ENCODE assay signal across 9 mouse cellular contexts in genomic region chr12:79880346-79880745, GRCm38 (mm10).
DNase-seq lines count a peak whose midpoint lies in the region; ATAC-seq lines count a peak whose summit lies in the region.
"Had no signal": no experiment of that assay in that cellular context is flagged by ENCODE, and none has a peak within 500 bp of the region (broad histone marks: within the 10 kb centered on the region; RNA-seq: fewer than 3 reads in every experiment).

No protein-coding gene starts in this region.

- no peak for DNase-seq in heart, adult 9 months (ENCODE audit: low spot score in 2 of 2)
- no peak for DNase-seq in neural tube, embryonic 11.5 days (ENCODE audit: low spot score)
- no peak for DNase-seq in neural tube, embryonic 10.5 days (ENCODE audit: extremely low spot score, low spot score)
- DNase-seq in layer of hippocampus, adult 9-11 months, result no peak
- DNase-seq in right cerebral cortex, postnatal 25 days, result no peak
- DNase-seq in layer of hippocampus, adult 18-20 months (ENCODE audit: low spot score in 2 of 2), result no peak
- DNase-seq: cerebellum, adult 8-10 months had no signal

- H3K9ac ChIP-seq in heart, embryonic 13.5 days, result no peak overlapping the region
- H3K9ac ChIP-seq in neural tube, embryonic 11.5 days (ENCODE audit: low read length), result no peak overlapping the region; the same call in 1 of the 2 replicates
- no peak overlapping the region for H3K9ac ChIP-seq in limb, embryonic 12.5 days (replicated peaks)

- no peak overlapping the region for H3K4me2 ChIP-seq in heart, embryonic 13.5 days
- H3K4me2 ChIP-seq in neural tube, embryonic 11.5 days (ENCODE audit: low read depth), result no peak overlapping the region
- no peak overlapping the region for H3K4me2 ChIP-seq in limb, embryonic 12.5 days

- 72% methylated on average over 4 of the region's 4 CpGs for WGBS in heart, embryonic 13.5 days
- 70% methylated on average over 4 of the region's 4 CpGs for WGBS in neural tube, embryonic 11.5 days
- WGBS in limb, embryonic 12.5 days, result 58% methylated on average over 4 of the region's 4 CpGs

- no peak overlapping the region for H3K4me3 ChIP-seq in heart, embryonic 13.5 days
- no peak overlapping the region for H3K4me3 ChIP-seq in neural tube, embryonic 11.5 days (ENCODE audit: low read depth, low read length)
- no peak overlapping the region for H3K4me3 ChIP-seq in limb, embryonic 12.5 days (replicated peaks)

- H3K9me3 ChIP-seq in heart, embryonic 13.5 days, result peaks cover 3% of the 10 kb centered on the region; the same call in 1 of the 2 replicates
- no peaks in the 10 kb centered on the region for H3K9me3 ChIP-seq in neural tube, embryonic 11.5 days (ENCODE audit: control insufficient read depth, low read length)
- H3K9me3 ChIP-seq in limb, embryonic 12.5 days, result peaks cover 7% of the 10 kb centered on the region; the same call in 1 of the 2 replicates

- H3K36me3 ChIP-seq in heart, embryonic 13.5 days, result no peaks in the 10 kb centered on the region
- H3K36me3 ChIP-seq in neural tube, embryonic 11.5 days (ENCODE audit: control insufficient read depth, insufficient read depth, low read length), result no peaks in the 10 kb centered on the region
- H3K36me3 ChIP-seq in limb, embryonic 12.5 days, result no peaks in the 10 kb centered on the region

- peaks cover 26% of the 10 kb centered on the region for H3K4me1 ChIP-seq in heart, embryonic 13.5 days
- peaks cover 37% of the 10 kb centered on the region for H3K4me1 ChIP-seq in neural tube, embryonic 11.5 days (ENCODE audit: control insufficient read depth, insufficient read depth, low read length)
- H3K4me1 ChIP-seq in limb, embryonic 12.5 days (replicated peaks), result peaks cover 44% of the 10 kb centered on the region

- no peak for ATAC-seq in heart, embryonic 13.5 days (ENCODE audit: extremely low read depth, insufficient number of reproducible peaks, low FRiP score, low TSS enrichment)
- no peak for ATAC-seq in neural tube, embryonic 11.5 days (ENCODE audit: insufficient read depth, low FRiP score, low TSS enrichment)
- ATAC-seq in limb, embryonic 12.5 days (ENCODE audit: insufficient number of reproducible peaks, insufficient read depth, low FRiP score, low TSS enrichment, low read depth), result no peak

- no peaks in the 10 kb centered on the region for H3K27me3 ChIP-seq in heart, embryonic 13.5 days (replicated peaks)
- H3K27me3 ChIP-seq in neural tube, embryonic 11.5 days (ENCODE audit: control insufficient read depth, insufficient read depth, low read length), result no peaks in the 10 kb centered on the region
- H3K27me3 ChIP-seq in limb, embryonic 12.5 days, result no peaks in the 10 kb centered on the region

- peak overlapping the region; percentile 69 for H3K27ac ChIP-seq in heart, embryonic 13.5 days (replicated peaks)
- H3K27ac ChIP-seq in neural tube, embryonic 11.5 days (ENCODE audit: low read depth, low read length), result peak overlapping the region; percentile 77
- H3K27ac ChIP-seq in limb, embryonic 12.5 days, result peak overlapping the region; percentile 92
